Mouse (Mus musculus) hematopoietic stem cell, adult 5-6 weeks (primary cell): Measurements from ENCODE around the gene Vps54. TPM values are rescaled to one million over a fixed set of nuclear protein-coding genes. Genes with fewer than 3 reads are reported as not detected.
A peak's percentile ranks its signal among the peaks of the same experiment; 100 is the strongest.
"Not testable (repeated sequence)": the region's sequence is repeated elsewhere in the genome, so short reads cannot be mapped to it uniquely, and the experiment has no call there.

Source experiments
- ATAC-seq, 2 experiments: fragments of 125-278 bp in 1 of 2; replicated peaks in 1 of 2; 2 replicates each; pipeline ENCODE4 v1.8.0; 2016 to 2017; ENCODE audit warnings: inconsistent platforms in 2 of 2, mild to moderate bottlenecking in 2 of 2, moderate number of reproducible peaks in 2 of 2, low read depth in 1 of 2, moderate TSS enrichment in 1 of 2; ENCODE audit not compliant: low FRiP score in 2 of 2, poor library complexity in 2 of 2, severe bottlenecking in 2 of 2, insufficient read depth in 1 of 2, low TSS enrichment in 1 of 2
- total RNA-seq: library from RNA; stranded (forward); fragments of 172-1452, 232-1000 nt; gene quantifications from 2 replicates; pipeline ENCODE4 v1.2.3, GENCODE M21; 2017

The Vps54 gene
- total RNA-seq, result 83.7 and 95.5 TPM in 2 replicates

DNA sequence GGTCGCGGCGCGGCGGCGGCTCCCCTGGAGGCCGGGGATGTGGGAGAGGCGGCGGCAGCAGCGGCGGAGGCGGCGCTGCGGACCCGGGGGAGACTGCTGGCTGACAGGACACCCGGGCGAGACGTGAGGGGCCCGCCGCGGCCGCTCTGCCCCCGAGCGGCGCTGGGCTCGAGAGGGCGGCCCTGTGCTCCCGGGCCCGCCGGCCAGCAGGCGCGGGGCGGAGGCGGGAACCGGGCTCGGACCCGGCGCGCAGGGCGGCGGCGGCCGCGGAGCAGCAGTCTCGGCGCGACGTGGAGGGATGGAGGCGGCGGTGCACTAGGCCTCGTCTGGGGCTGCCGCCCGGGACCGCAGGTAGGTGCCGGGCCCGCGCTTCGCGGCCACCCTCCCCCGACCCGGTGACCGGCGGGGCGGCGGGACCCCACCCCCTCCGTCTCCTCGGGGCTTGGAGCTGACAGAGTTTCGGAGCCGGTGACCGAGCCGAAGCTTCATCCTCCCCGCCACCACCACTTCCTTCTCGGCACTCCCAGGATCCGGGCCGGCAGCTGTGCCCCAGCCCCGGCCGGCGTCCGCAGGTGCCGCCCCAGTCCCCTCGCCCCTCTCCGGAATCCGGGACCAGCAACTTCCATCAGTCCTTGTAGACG is at the start of gene Vps54:
Gene Vps54, plus strand, starts transcription at position 261 of the 641 bp plus-strand sequence.
- ATAC-seq, result peak; percentile 12 to 63; a peak in 2 of 4 replicates

GRCm38 (mm10) chr11:21191821-21192220 is 47.3 kb upstream of the Vps54 start:
- ATAC-seq, result not testable (repeated sequence)

GRCm38 (mm10) chr11:21194851-21195250 is 44.2 kb upstream of the Vps54 start:
- no peak for ATAC-seq

- ATAC-seq, result no peak
Observed at GRCm38 (mm10) chr11:21209046-21209445, 30.0 kb upstream of the Vps54 start.

GRCm38 (mm10) chr11:21209701-21210100 is 29.4 kb upstream of the Vps54 start:
- ATAC-seq, result not testable (repeated sequence)

DNA sequence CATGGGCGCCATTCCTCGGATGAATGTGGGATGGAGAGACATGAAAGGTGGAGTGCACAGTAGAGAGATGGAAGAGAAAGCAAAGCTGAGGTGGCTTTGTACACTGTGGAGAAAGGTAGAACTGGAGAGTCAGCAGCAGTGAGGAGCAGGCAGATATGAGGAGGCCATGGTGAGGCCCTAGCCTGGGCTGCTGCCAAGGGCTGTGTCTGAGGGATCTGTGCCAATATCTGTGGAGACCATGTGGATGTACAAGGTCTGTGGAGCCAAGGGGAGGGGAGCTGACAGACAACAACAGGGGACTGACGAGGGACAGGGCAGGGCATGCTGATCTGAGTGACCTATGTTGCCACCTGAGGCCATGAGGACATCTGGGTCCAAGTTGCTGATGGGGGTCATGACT is 21.7 kb upstream of the Vps54 start:
- ATAC-seq, result peak in 1 of 2 experiments; percentile 7; a peak in 1 of 4 replicates

- no peak for ATAC-seq
Observed at GRCm38 (mm10) chr11:21219281-21219680, 19.8 kb upstream of the Vps54 start.

DNA sequence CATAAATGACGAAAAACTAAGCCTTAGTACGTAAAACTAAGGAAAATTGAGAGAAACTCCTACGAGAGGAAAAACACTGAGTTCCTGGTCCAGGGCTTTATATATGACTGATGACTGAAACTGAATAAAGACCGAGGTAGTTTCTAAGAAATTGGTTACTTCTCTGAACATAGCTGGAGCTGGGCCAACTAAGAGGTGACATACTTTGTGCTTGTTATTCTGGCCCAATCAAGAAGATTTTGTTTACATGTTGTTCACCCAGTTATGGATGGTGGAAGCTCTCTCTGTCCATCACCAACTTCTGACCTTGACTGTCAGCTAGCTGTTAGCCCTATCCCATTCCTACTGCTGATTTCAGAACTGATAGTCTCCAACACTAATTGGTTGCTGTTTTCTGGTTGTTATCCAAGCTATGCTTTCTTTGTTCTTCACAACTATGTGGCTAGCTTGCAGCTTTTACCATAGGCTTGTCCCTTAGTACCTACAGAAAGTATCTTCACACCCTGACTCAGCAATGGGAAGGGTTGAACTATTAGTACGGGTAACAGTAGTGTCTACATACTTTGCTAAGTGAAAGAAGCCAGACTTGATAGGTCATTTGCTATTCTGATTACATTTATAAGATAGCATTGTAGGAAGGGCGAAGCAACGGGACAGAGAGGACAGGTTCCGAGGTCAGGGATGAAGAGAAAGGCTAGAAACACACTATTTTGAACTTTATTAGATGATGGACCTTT is 19.1 kb upstream of the Vps54 start:
- ATAC-seq, result no peak

DNA sequence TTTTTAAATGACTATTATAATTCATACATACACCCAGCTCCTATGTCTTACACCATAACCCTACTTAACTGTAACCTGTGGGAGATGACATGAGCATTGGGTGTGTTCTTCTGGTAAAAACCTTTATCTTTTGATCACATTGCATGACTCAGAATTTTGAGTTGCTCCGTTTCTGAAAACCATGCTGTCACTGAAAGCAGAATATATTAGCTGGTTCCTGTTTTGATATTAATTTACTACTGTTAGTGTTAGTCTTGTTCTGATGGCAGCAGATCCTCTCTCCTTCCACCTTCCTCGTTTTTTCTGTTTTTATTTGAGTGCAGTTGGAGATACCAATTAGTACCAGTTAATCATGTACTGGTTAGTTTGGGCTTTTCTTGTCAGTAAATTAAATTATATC is 18.3 kb upstream of the Vps54 start:
- peak; percentile 12 to 30; a peak in 2 of 4 replicates for ATAC-seq

DNA sequence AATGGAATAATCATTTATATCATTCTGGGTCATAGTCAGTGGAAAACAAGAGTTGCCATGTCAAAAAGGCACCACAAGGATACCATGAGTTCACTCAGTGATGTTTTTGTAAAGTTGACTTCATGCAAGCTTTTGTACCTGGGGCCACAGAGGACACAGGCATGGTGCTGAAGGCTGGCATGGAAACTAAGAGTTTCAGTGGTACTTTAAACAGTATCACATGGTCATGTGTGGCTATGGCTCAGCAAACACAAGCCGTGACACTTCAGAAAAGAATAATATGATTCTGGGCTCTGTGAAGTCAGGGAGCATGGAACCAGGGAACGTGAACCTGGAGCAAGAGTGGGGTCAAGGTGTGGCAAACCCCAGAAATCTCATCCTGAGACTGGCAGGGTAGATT is 17.7 kb upstream of the Vps54 start:
- ATAC-seq, result no peak

- ATAC-seq, result peak; percentile 46 to 66; a peak in 3 of 4 replicates
Observed at GRCm38 (mm10) chr11:21222606-21223207, 16.4 kb upstream of the Vps54 start.

- peak in 1 of 2 experiments; percentile 44; a peak in 1 of 4 replicates for ATAC-seq
Observed at GRCm38 (mm10) chr11:21223539-21223938, 15.5 kb upstream of the Vps54 start.

DNA sequence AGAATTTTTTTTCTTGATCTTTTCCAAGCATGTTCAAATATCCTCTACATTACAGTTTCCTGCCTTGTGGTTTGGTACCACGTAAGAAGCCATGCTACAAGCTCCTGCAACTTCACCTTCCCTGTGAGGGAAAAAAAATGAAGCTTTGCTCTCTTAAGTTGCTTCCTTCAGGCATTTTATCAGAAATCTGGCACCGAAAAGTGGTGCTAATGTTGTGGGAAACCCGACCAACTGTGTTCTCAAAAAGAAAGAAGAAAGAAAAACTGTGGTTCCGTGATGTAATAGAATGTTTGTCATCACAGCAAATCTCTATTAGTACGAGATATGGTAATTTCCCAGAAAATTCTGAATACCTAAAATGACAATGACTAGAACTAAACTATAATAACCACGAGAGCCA is 15.0 kb upstream of the Vps54 start:
- peak in 1 of 2 experiments; percentile 22; a peak in 1 of 4 replicates for ATAC-seq

DNA sequence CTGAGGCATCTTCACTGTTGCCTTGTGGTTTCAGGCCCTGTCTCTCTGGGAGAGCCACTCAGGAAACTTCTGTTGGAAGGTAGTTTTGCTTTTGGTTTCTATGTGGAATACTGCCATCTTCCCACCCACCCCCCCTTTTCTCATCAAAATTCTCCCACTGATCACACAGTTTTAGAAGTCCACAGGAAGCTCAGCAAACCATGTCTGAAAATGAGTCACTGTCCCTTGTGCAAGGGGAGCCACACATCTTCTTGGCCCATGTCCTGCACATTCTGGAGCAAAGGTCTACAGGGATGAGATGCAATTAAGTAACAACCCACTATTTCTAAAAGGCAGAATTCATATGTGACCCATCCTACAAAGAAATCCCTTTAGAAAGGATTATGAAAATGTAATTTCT is 14.6 kb upstream of the Vps54 start:
- peak in 1 of 2 experiments; percentile 16; a peak in 1 of 4 replicates for ATAC-seq

DNA sequence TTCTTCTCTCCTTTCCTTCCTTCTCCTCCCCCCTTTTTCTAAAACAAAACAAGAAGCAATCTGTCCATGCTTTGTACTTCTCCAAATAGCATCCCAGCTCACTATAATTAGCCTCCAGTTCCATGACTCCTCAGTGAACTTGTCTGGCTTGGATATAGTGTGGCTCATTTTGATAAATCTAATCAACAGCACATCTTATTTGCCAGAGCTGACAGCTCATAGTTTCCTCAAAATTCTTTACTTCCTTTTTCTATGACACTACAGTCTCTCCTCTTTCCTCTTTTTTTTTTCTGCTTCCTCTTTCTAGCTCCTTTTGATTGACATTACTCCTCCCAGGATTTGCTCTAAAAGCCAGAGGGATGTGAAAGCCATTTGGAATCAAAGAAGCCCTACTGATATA is 14.1 kb upstream of the Vps54 start:
- ATAC-seq, result peak in 1 of 2 experiments; percentile 53; a peak in 1 of 4 replicates

GRCm38 (mm10) chr11:21235381-21235780 is 3.7 kb upstream of the Vps54 start:
- no peak for ATAC-seq

GRCm38 (mm10) chr11:21235821-21236220 is 3.3 kb upstream of the Vps54 start:
- ATAC-seq, result no peak

DNA sequence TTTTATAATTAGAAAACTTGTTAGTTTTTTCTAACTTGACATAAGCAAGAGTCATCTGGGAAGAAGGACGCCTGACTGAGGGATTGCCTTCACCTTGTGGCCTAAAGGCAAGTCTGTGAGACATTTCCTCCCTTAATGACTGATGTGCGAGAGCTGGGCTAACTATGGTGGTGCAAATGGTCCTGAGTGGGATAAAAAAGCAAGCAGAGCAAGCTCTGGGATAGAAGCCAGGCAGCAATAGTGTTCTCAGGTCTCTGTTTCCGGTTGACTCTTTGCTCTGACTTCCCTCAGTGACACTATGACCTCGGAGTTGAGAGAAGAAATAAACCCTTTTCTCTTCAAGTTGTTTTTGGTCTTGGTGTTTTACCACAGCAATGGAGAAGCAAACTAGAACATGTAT is 2.1 kb upstream of the Vps54 start:
- ATAC-seq, result no peak
